Mouse (Mus musculus) hindbrain, embryonic 14.5 days (tissue): Measurements from ENCODE around the gene Gm12216. TPM values are rescaled to one million over a fixed set of nuclear protein-coding genes. Genes with fewer than 3 reads are reported as not detected.

Source experiments
- ATAC-seq: fragments of 200-750 bp; cut with Nextera tagmentation; 2 replicates; pipeline ENCODE4 v1.8.0; 2017; ENCODE audit warnings: moderate number of reproducible peaks, mild to moderate bottlenecking, moderate TSS enrichment, moderate library complexity; ENCODE audit not compliant: low FRiP score
- DNase-seq: peaks from one replicate; pipeline ENCODE4 v3.0.0-alpha.2; 2015; ENCODE audit warnings: low spot score
- H3K27ac ChIP-seq: fragments of 300-500 bp; sonication (generic); 2 replicates; pipeline ENCODE4 v1.5.1; 2014; ENCODE audit warnings: mild to moderate bottlenecking, moderate library complexity
- H3K27me3 ChIP-seq: fragments of 300-500 bp; sonication (generic); 2 replicates; pipeline ENCODE4 v1.6.1; 2014; ENCODE audit warnings: mild to moderate bottlenecking, low read length, mixed read lengths; ENCODE audit not compliant: control insufficient read depth, insufficient read depth
- H3K36me3 ChIP-seq: fragments of 300-500 bp; sonication (generic); replicated peaks from 2 replicates; pipeline ENCODE4 v1.6.1; 2014; ENCODE audit not compliant: control insufficient read depth, insufficient read depth
- H3K4me1 ChIP-seq: fragments of 300-500 bp; sonication (generic); replicated peaks from 2 replicates; pipeline ENCODE4 v1.6.1; 2014; ENCODE audit warnings: antibody characterized with exemption, low read length, mixed read lengths; ENCODE audit not compliant: control insufficient read depth, insufficient read depth
- H3K4me2 ChIP-seq: fragments of 300-500 bp; sonication (generic); replicated peaks from 2 replicates; pipeline ENCODE4 v1.6.1; 2014; ENCODE audit warnings: mild to moderate bottlenecking, moderate library complexity
- H3K4me3 ChIP-seq: fragments of 300-500 bp; sonication (generic); replicated peaks from 2 replicates; pipeline ENCODE4 v1.5.1; 2014; ENCODE audit warnings: mild to moderate bottlenecking, low read length
- H3K9ac ChIP-seq: fragments of 300-500 bp; sonication (generic); 2 replicates; pipeline ENCODE4 v1.6.1; 2014
- H3K9me3 ChIP-seq: fragments of 300-500 bp; sonication (generic); 2 replicates; pipeline ENCODE4 v1.6.1; 2016; ENCODE audit warnings: low read length; ENCODE audit not compliant: control insufficient read depth
- WGBS: fragments of 180-500 bp; shearing (Covaris S2); extraction: QIAGEN DNeasy Blood & Tissue Kit; methylation state at CpG from one replicate; pipeline ENCODE4 v1.1.7; 2014; 5-methylcytosine and 5-hydroxymethylcytosine counted together
- polyA plus RNA-seq: library from polyadenylated mRNA; unstranded; fragments of >200 nt; fragmentation: Nextera tagmentation; extraction: Ambion mirVana; gene quantifications from 2 replicates; pipeline ENCODE4 v1.2.1, GENCODE M21; 2014

Gm12216 gene
- polyA plus RNA-seq, 1 experiment from 2014 or later: not detected

GRCm38 (mm10) chr11:53794671-53795557 is 64.1 kb downstream of the Gm12216 start:
- no peak overlapping the region for H3K9ac ChIP-seq
- H3K27me3 ChIP-seq: no peaks in the 10 kb centered on the region
- H3K4me2 ChIP-seq: no peak overlapping the region
- DNase-seq: no peak
- H3K9me3 ChIP-seq: no peaks in the 10 kb centered on the region
- H3K27ac ChIP-seq: 0 out of 2 replicates have a peak overlapping the region, but pooled peaks have one; percentile 34
- H3K4me1 ChIP-seq: no peaks in the 10 kb centered on the region; the same call in 1 of the 2 replicates
- ATAC-seq: no peak
- WGBS: 65% methylated on average over 25 of the region's 25 CpGs
- H3K36me3 ChIP-seq: no peaks in the 10 kb centered on the region
- no peak overlapping the region for H3K4me3 ChIP-seq

GRCm38 (mm10) chr11:53794015-53794414 is 65.0 kb downstream of the Gm12216 start:
- DNase-seq (no peak), ATAC-seq (no peak)
- Histone ChIP-seq H3K4me2 (no peak overlapping the region), H3K9ac (no peak overlapping the region), H3K9me3 (no peaks in the 10 kb centered on the region), H3K36me3 (no peaks in the 10 kb centered on the region), H3K27ac (no peak overlapping the region), H3K4me3 (no peak overlapping the region), H3K4me1 (no peaks in the 10 kb centered on the region; the same call in 1 of the 2 replicates), H3K27me3 (no peaks in the 10 kb centered on the region)
- 91% methylated on average over 3 of the region's 3 CpGs for WGBS

DNA sequence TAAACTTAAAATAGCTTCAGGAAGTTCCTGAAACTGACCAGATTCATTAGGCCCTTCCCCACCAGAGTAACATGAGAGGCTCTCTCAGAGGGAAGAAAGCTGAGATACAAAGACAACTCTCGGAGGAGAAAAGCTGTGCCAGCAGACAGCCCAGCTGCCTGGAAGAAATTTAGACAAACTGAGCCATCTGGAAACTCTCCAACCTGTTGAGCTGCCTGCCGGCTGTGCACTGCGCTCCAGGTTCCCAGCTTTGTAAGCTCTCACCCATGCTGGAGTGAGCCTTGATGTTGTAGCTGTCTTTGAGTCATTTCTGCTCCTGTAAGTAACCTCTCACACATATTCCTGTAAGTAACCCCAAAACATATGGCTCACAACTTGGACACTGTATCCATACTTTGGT is 66.1 kb downstream of the Gm12216 start:
- ATAC-seq (no peak), DNase-seq (no peak)
- Histone ChIP-seq H3K36me3 (no peaks in the 10 kb centered on the region), H3K9ac (no peak overlapping the region), H3K4me3 (no peak overlapping the region), H3K27me3 (no peaks in the 10 kb centered on the region), H3K4me2 (no peak overlapping the region), H3K9me3 (no peaks in the 10 kb centered on the region), H3K4me1 (no peaks in the 10 kb centered on the region; the same call in 1 of the 2 replicates), H3K27ac (no peak overlapping the region)
- WGBS: 80% methylated on average over 3 of the region's 3 CpGs

GRCm38 (mm10) chr11:53789277-53789676 is 69.8 kb downstream of the Gm12216 start:
- Histone ChIP-seq H3K4me2 (no peak overlapping the region), H3K4me1 (no peaks in the 10 kb centered on the region), H3K27ac (no peak overlapping the region), H3K27me3 (no peaks in the 10 kb centered on the region), H3K9ac (no peak overlapping the region), H3K9me3 (no peaks in the 10 kb centered on the region), H3K36me3 (no peaks in the 10 kb centered on the region), H3K4me3 (no peak overlapping the region)
- WGBS: 87% methylated on average over 3 of the region's 3 CpGs
- ATAC-seq (no peak), DNase-seq (no peak)

- Histone ChIP-seq H3K36me3 (no peaks in the 10 kb centered on the region), H3K27me3 (no peaks in the 10 kb centered on the region), H3K27ac (no peak overlapping the region), H3K4me3 (no peak overlapping the region), H3K4me1 (no peaks in the 10 kb centered on the region), H3K9me3 (no peaks in the 10 kb centered on the region), H3K4me2 (no peak overlapping the region), H3K9ac (no peak overlapping the region)
- ATAC-seq (no peak), DNase-seq (no peak)
- WGBS: 45% methylated on average over 8 of the region's 8 CpGs
Measured at GRCm38 (mm10) chr11:53788196-53788595, 70.9 kb downstream of the Gm12216 start.

GRCm38 (mm10) chr11:53786058-53787031 is 72.7 kb downstream of the Gm12216 start:
- ATAC-seq: no peak

DNA sequence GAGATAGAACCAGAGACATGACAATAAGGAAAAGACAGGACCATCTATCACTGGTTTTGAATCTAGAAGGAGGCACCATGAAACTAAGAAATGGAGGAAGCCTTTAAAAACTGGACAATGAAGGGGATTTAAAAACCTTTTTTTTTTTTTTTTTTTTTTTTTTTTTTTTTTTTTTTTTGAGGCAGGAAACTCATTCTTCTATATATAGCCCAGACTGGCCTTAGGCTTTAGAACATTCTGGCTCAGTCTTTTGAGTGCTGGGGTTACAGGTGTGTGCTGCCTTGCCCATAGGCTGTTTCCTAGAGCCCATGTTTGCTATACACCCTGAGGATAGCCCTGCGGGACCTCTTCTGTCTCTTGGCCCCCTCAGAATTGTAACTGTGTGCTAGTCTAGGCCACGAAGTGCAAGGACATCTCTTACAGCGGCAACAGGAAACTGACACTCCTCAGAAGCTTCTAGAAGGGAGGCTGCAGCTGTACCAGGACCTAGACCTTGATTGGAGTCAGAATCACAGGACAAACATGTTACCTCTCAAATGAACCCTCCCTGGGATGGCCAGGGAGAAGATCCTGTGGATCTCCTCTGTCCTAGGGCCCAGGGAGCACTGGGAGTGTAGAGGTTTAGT is 73.6 kb downstream of the Gm12216 start:
- Histone ChIP-seq H3K27me3 (no peaks in the 10 kb centered on the region), H3K4me1 (no peaks in the 10 kb centered on the region), H3K4me3 (no peak overlapping the region), H3K9ac (no peak overlapping the region), H3K4me2 (no peak overlapping the region), H3K36me3 (no peaks in the 10 kb centered on the region), H3K27ac (no peak overlapping the region), H3K9me3 (no peaks in the 10 kb centered on the region)
- WGBS: 88% methylated on average over 3 of the region's 3 CpGs
- no peak for ATAC-seq
- no peak for DNase-seq

More at GRCm38 (mm10) chr11:53786058-53787031, 72.7 kb downstream of the Gm12216 start:
- Histone ChIP-seq H3K27ac (no peak overlapping the region), H3K4me2 (no peak overlapping the region), H3K4me3 (no peak overlapping the region), H3K4me1 (no peaks in the 10 kb centered on the region), H3K36me3 (no peaks in the 10 kb centered on the region), H3K9me3 (no peaks in the 10 kb centered on the region), H3K9ac (no peak overlapping the region), H3K27me3 (no peaks in the 10 kb centered on the region)
- no peak for DNase-seq
- 84% methylated on average over 13 of the region's 13 CpGs for WGBS

DNA sequence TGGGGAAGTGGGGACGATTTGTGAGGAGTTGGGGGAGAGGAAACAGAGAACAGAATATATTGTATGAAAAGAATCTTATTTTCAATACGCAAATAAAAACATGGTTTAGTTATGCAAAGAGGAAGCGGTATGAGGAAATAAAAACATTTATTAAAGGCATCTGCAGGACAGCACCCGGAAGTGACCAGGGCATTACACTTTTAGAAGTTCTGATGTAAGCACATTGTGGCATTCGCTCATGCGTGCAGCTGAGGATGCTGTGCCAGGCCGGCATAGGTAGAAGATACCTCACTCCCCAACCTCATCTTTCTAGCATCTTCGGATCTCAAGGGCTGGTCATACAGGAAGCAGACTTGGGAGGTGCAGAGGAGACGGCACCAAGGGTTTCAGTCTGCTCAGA is 75.8 kb downstream of the Gm12216 start:
- Histone ChIP-seq H3K9ac (no peak overlapping the region), H3K4me3 (no peak overlapping the region), H3K4me2 (no peak overlapping the region), H3K27me3 (no peaks in the 10 kb centered on the region), H3K27ac (no peak overlapping the region), H3K9me3 (no peaks in the 10 kb centered on the region), H3K4me1 (no peaks in the 10 kb centered on the region), H3K36me3 (no peaks in the 10 kb centered on the region)
- no peak for ATAC-seq
- DNase-seq: no peak
- WGBS: 90% methylated on average over 9 of the region's 9 CpGs

DNA sequence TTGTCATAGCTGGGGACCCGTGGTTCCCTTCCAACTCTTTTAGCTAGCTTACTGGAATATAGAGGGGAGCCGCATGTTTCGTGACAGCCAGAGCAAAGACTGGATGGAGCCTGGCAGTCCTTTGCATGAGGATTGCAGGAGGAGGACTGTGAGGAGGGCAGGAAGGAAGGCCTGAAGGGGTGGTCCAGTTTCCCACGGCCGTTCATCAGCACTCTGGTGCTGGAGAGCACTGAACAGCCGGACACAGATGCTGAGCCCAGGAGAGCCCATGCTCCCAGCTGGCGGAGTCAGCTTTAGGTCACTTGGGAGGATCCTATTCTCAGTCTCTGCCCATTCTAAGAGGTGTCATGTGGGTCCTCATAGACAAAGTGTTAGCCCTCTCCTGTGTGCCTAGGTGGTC is 77.1 kb downstream of the Gm12216 start:
- ATAC-seq (no peak), DNase-seq (no peak)
- H3K36me3 ChIP-seq: no peaks in the 10 kb centered on the region
- no peaks in the 10 kb centered on the region for H3K27me3 ChIP-seq
- H3K4me3 ChIP-seq: no peak overlapping the region
- H3K4me1 ChIP-seq: no peaks in the 10 kb centered on the region
- 90% methylated on average over 7 of the region's 7 CpGs for WGBS
- H3K4me2 ChIP-seq: no peak overlapping the region
- H3K9ac ChIP-seq: no peak overlapping the region
- no peaks in the 10 kb centered on the region for H3K9me3 ChIP-seq
- H3K27ac ChIP-seq: no peak overlapping the region
